Mouse (Mus musculus): ENCODE measurements around the gene Trpc5os. TPM values are rescaled to one million over a fixed set of nuclear protein-coding genes. Genes with fewer than 3 reads are reported as not detected.

The Trpc5os gene
- not detected in 2 replicates for polyA plus RNA-seq (2015; fragmentation: Nextera tagmentation; extraction: Ambion mirVana)

DNA sequence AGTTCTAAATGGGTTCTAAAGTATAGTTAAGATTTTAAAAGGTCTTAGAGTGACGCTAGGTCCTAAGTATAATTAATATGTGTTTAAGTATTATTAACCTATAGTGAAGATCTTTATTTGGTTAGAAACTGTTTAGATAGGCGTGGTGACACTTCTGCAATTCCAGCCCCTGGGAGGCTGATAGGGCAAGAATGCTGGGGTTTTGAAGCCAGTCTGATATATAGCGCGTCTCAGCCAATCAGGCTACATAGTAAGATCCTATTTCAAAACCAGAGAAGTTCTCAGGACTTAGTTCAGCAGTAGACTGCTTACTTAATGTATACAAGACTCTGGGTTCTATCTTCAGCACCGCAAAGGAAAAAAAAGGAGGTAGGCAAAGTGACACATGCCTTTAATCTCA lies at the start of gene Trpc5os:
Gene Trpc5os, plus strand, starts transcription at position 301 of the 400 bp plus-strand sequence.

Other genes with a start within 250 kb of the Trpc5os start
- gene Alg13, start 138.8 kb upstream of the Trpc5os start, polyA plus RNA-seq (2015; fragmentation: Nextera tagmentation; extraction: Ambion mirVana), result 7.5 and 9.5 TPM in 2 replicates
- gene Trpc5, start 231.6 kb downstream of the Trpc5os start, polyA plus RNA-seq (2015; fragmentation: Nextera tagmentation; extraction: Ambion mirVana), result 0.07 and 0.16 TPM in 2 replicates
- gene Rtl4, start 232.3 kb downstream of the Trpc5os start, polyA plus RNA-seq (2015; fragmentation: Nextera tagmentation; extraction: Ambion mirVana), result 0.30 and 0.33 TPM in 2 replicates

All from urinary bladder, postnatal 0 days (tissue).